Mouse (Mus musculus): ENCODE measurements at regions not wholly inside any gene's neighbourhood (a gene's known extent, or its start where the extent isn't known, plus 50 kb on each side); places are given as distances from the start of the nearest gene placed in this dataset.

DNA sequence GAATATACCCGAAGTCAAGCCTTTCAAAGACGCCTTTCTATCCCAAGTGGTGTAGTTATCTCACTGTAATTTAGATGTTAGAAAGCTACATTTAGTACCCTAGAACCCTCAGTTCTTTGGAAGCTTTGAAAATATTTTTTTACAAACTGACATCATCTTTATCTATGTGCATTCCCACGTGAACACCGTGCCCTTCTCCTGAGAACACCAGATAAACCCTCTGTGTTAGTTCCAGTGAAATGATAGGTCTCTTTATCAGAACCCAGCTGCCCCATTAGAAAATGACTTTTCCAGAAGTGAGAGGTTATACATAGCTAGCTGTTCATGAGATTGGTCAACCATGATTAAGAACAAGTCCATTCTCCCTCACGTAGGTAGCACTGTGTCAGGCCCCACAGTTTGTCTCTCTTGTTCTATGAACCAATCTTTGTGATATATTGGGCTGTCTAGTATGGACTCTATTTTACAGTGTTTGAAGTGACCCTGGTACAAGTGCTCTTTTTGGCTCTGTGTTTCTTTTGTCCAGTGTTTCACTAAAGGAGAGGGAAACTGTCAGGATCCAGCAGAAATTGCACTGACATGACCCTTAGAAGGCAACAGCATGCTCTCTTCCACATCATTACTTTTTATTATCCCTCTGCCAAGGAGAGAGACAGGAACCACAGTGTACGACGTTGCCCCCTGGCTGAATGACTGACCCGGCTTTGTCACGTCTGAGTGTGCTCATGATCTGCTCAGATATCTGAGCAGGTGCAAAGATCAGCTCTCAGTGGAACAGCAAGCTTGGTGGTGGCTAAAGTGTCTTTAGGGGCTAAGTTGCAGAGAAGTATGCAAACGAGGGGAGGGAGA, 1717.9 kb upstream of the Gm7489 start:
- no peak overlapping the region for H3K4me3 ChIP-seq (ENCODE audit: low read depth, low read length)
- no peaks in the 10 kb centered on the region for H3K9me3 ChIP-seq (replicated peaks)
- H3K27me3 ChIP-seq (ENCODE audit: insufficient read depth, low read length) = peaks cover 2% of the 10 kb centered on the region; the same call in 1 of the 2 replicates
- no peak for DNase-seq (ENCODE audit: low spot score)
- H3K4me1 ChIP-seq (ENCODE audit: insufficient read depth, low read depth, low read length) = peaks cover 5% of the 10 kb centered on the region
- no peak for TF ChIP-seq GATA2 (IDR thresholded peaks at IDR 0.05; ENCODE audit: borderline replicate concordance, low read depth, low read length)
- TF ChIP-seq TAL1 (conservative IDR thresholded peaks at IDR 0.05; ENCODE audit: low read depth, low read length) = peak; percentile 36; the same call in 1 of the 2 replicates
- ATAC-seq (ENCODE audit: extremely low read depth, insufficient number of reproducible peaks, low FRiP score, poor library complexity, severe bottlenecking) = peak; percentile 77
- no peaks in the 10 kb centered on the region for H3K36me3 ChIP-seq (replicated peaks)

DNA sequence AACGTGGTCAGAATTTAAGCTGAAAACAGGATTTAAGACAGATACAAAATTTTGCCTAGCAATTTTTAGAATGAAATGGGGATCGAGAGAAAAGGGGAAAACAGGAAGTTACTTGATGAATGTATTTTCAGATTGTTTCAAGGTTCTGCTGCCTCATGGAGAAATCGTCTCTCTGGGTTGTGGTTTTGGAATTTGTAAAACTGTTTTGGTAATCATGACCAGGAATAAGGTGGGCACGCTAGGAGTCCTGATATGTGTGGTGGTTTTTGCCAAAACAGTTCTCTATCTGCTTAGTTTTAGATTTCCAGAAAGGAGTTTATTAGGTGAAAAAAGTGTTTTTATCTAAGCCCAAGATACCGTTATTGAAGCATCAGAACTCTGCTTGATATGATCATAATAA, 1716.9 kb upstream of the Gm7489 start:
- no peak for ATAC-seq (ENCODE audit: extremely low read depth, insufficient number of reproducible peaks, low FRiP score, poor library complexity, severe bottlenecking)
- no peak for DNase-seq (ENCODE audit: low spot score)
- Histone ChIP-seq H3K27me3 (ENCODE audit: insufficient read depth, low read length) (peaks cover 2% of the 10 kb centered on the region; the same call in 1 of the 2 replicates), H3K9me3 (replicated peaks) (no peaks in the 10 kb centered on the region), H3K4me3 (ENCODE audit: low read depth, low read length) (no peak overlapping the region), H3K36me3 (replicated peaks) (no peaks in the 10 kb centered on the region), H3K4me1 (ENCODE audit: insufficient read depth, low read depth, low read length) (peaks cover 5% of the 10 kb centered on the region)
- no peak for TF ChIP-seq TAL1 (conservative IDR thresholded peaks at IDR 0.05; ENCODE audit: low read depth, low read length)
- no peak for TF ChIP-seq GATA2 (IDR thresholded peaks at IDR 0.05; ENCODE audit: borderline replicate concordance, low read depth, low read length)
- no peak for TF ChIP-seq CTCF (IDR thresholded peaks at IDR 0.05; ENCODE audit: low read depth, low read length)
- TF ChIP-seq POLR2AphosphoS5 (IDR thresholded peaks at IDR 0.05; ENCODE audit: insufficient replicate concordance, low read depth, low read length) = no peak
- TF ChIP-seq GATA1 (IDR thresholded peaks at IDR 0.05; ENCODE audit: borderline replicate concordance, low read length) = no peak

DNA sequence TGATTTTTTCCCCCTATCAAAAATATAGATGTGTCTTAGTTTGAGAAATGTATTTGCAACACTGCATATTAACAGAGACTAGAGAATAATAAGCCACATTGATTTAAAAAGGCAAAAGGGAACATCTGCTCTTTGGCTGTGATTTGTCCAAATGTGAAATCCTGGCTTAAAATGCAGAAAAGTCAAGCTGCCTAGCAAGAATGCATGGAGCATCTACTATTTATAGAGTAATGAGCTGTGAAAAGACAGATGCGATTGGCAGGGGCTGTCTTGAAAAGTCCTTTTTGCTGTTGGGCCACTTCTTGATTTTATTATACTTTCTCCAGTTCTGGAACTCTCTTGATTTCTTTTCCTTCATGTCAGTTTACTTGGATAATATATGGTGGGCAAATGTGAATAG, 1707.8 kb upstream of the Gm7489 start:
- H3K27me3 ChIP-seq (ENCODE audit: insufficient read depth, low read length) = 0 out of 2 replicates have a peak, but pooled peaks cover 4% of the 10 kb centered on the region

DNA sequence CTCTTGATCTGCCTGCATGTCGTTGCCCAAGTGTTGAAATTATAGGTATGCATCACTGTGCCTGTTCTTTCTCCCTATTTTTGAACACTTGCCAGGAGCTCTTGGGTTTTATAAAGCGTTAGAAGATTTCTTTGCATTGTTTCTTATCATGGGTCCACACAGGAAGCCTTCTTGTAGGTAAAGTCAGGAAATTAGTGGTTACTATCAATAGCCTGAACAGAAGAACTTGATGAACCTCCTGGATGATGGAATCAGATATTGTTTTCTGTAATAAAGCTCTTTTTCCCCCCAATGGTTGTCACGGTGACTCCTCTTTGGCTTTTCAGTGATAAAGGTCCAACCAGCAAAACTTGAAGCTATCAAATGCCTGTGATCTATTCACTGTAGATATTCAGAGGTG, 1706.0 kb upstream of the Gm7489 start:
- Histone ChIP-seq H3K4me3 (ENCODE audit: low read depth, low read length) (no peak overlapping the region), H3K4me1 (ENCODE audit: insufficient read depth, low read depth, low read length) (no peaks in the 10 kb centered on the region), H3K27me3 (ENCODE audit: insufficient read depth, low read length) (0 out of 2 replicates have a peak, but pooled peaks cover 4% of the 10 kb centered on the region), H3K36me3 (replicated peaks) (no peaks in the 10 kb centered on the region), H3K9me3 (replicated peaks) (no peaks in the 10 kb centered on the region)
- no peak for TF ChIP-seq CTCF (IDR thresholded peaks at IDR 0.05; ENCODE audit: low read depth, low read length)
- TF ChIP-seq POLR2AphosphoS5 (IDR thresholded peaks at IDR 0.05; ENCODE audit: insufficient replicate concordance, low read depth, low read length) = no peak
- TF ChIP-seq GATA2 (IDR thresholded peaks at IDR 0.05; ENCODE audit: borderline replicate concordance, low read depth, low read length) = no peak
- no peak for TF ChIP-seq TAL1 (conservative IDR thresholded peaks at IDR 0.05; ENCODE audit: low read depth, low read length)
- no peak for TF ChIP-seq GATA1 (IDR thresholded peaks at IDR 0.05; ENCODE audit: borderline replicate concordance, low read length)
- ATAC-seq (ENCODE audit: extremely low read depth, insufficient number of reproducible peaks, low FRiP score, poor library complexity, severe bottlenecking) (no peak), DNase-seq (ENCODE audit: low spot score) (no peak)

More for the DNA sequence above, 1707.8 kb upstream of the Gm7489 start:
- H3K4me1 ChIP-seq (ENCODE audit: insufficient read depth, low read depth, low read length) = no peaks in the 10 kb centered on the region
- H3K36me3 ChIP-seq (replicated peaks) = no peaks in the 10 kb centered on the region
- no peak overlapping the region for H3K4me3 ChIP-seq (ENCODE audit: low read depth, low read length)
- H3K9me3 ChIP-seq (replicated peaks) = no peaks in the 10 kb centered on the region
- no peak for TF ChIP-seq GATA2 (IDR thresholded peaks at IDR 0.05; ENCODE audit: borderline replicate concordance, low read depth, low read length)
- TF ChIP-seq GATA1 (IDR thresholded peaks at IDR 0.05; ENCODE audit: borderline replicate concordance, low read length) = no peak
- TF ChIP-seq TAL1 (conservative IDR thresholded peaks at IDR 0.05; ENCODE audit: low read depth, low read length) = no peak
- TF ChIP-seq CTCF (IDR thresholded peaks at IDR 0.05; ENCODE audit: low read depth, low read length) = no peak
- TF ChIP-seq POLR2AphosphoS5 (IDR thresholded peaks at IDR 0.05; ENCODE audit: insufficient replicate concordance, low read depth, low read length) = no peak
- ATAC-seq (ENCODE audit: extremely low read depth, insufficient number of reproducible peaks, low FRiP score, poor library complexity, severe bottlenecking) (no peak), DNase-seq (ENCODE audit: low spot score) (no peak)

DNA sequence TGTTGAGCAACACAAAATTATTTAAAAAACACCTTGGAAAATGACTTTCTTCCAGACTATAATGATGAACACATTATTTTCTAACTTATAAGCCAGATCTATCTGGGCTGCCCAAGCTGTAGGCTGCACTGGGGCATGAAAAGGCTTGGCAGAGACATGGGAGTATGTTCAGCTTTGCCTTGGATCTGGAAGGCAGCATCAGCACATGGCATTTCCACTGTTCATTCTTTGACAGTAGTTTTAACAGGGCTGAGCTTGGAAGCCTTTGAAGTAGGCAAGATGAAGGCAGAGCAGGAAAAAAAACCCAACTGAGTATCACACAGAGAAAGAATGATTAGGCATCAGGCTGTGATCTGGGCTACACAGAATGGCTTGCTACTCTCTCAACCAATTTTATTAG, 1705.3 kb upstream of the Gm7489 start:
- Histone ChIP-seq H3K4me1 (ENCODE audit: insufficient read depth, low read depth, low read length) (no peaks in the 10 kb centered on the region), H3K4me3 (ENCODE audit: low read depth, low read length) (no peak overlapping the region), H3K36me3 (replicated peaks) (no peaks in the 10 kb centered on the region), H3K27me3 (ENCODE audit: insufficient read depth, low read length) (0 out of 2 replicates have a peak, but pooled peaks cover 4% of the 10 kb centered on the region), H3K9me3 (replicated peaks) (no peaks in the 10 kb centered on the region)
- no peak for TF ChIP-seq GATA2 (IDR thresholded peaks at IDR 0.05; ENCODE audit: borderline replicate concordance, low read depth, low read length)
- TF ChIP-seq GATA1 (IDR thresholded peaks at IDR 0.05; ENCODE audit: borderline replicate concordance, low read length) = no peak
- DNase-seq (ENCODE audit: low spot score) = no peak
- no peak for ATAC-seq (ENCODE audit: extremely low read depth, insufficient number of reproducible peaks, low FRiP score, poor library complexity, severe bottlenecking)

DNA sequence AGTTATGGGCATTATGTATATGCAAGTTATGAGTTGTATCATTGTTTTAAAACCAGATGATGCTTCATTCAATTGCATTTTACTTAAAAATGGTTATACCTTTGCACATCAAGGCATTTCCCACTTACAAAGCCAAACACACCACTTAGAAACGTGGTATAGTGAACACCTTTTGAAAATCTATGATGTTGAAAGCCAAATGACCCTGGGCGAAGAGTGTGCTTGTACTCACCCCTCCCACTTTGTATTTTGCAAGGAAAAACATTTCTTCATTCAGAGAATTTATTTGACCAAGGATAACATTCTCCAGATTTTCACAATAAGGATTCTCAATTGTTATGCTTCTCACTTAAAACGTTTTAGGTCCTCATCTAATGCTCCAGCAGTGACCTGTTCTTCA, 1693.5 kb upstream of the Gm7489 start:
- 0 out of 2 replicates have a peak, but pooled peaks cover 4% of the 10 kb centered on the region for H3K27me3 ChIP-seq (ENCODE audit: insufficient read depth, low read length)
- TF ChIP-seq CTCF (IDR thresholded peaks at IDR 0.05; ENCODE audit: low read depth, low read length) = no peak
- no peak for TF ChIP-seq POLR2AphosphoS5 (IDR thresholded peaks at IDR 0.05; ENCODE audit: insufficient replicate concordance, low read depth, low read length)
- no peak for TF ChIP-seq TAL1 (conservative IDR thresholded peaks at IDR 0.05; ENCODE audit: low read depth, low read length)
- TF ChIP-seq GATA1 (IDR thresholded peaks at IDR 0.05; ENCODE audit: borderline replicate concordance, low read length) = no peak
- TF ChIP-seq GATA2 (IDR thresholded peaks at IDR 0.05; ENCODE audit: borderline replicate concordance, low read depth, low read length) = no peak
- no peaks in the 10 kb centered on the region for H3K4me1 ChIP-seq (ENCODE audit: insufficient read depth, low read depth, low read length)
- no peaks in the 10 kb centered on the region for H3K9me3 ChIP-seq (replicated peaks)
- ATAC-seq (ENCODE audit: extremely low read depth, insufficient number of reproducible peaks, low FRiP score, poor library complexity, severe bottlenecking) (no peak), DNase-seq (ENCODE audit: low spot score) (no peak)
- no peaks in the 10 kb centered on the region for H3K36me3 ChIP-seq (replicated peaks)
- H3K4me3 ChIP-seq (ENCODE audit: low read depth, low read length) = no peak overlapping the region
